In genomic region chr3:84668957-84669356, GRCm38 (mm10) we compare ENCODE assay signal across 20 mouse cellular contexts. TPM values are rescaled to one million over a fixed set of nuclear protein-coding genes. Genes with fewer than 3 reads are reported as not detected.
A peak's percentile ranks its signal among the peaks of the same experiment; 100 is the strongest.
DNase-seq lines count a peak whose midpoint lies in the region; ATAC-seq and TF ChIP-seq lines count a peak whose summit lies in the region.
"Had no signal": no experiment of that assay in that cellular context is flagged by ENCODE, and none has a peak within 500 bp of the region (broad histone marks: within the 10 kb centered on the region; RNA-seq: fewer than 3 reads in every experiment).

No protein-coding gene starts in this region.

- H3K9ac ChIP-seq in midbrain, postnatal 0 days (replicated peaks; ENCODE audit: low read length, poor library complexity, severe bottlenecking), result no peak overlapping the region
- no peak overlapping the region for H3K9ac ChIP-seq in midbrain, embryonic 11.5 days (ENCODE audit: low read length)
- H3K9ac ChIP-seq: embryonic facial prominence, embryonic 12.5 days; forebrain, embryonic 13.5 days; forebrain, postnatal 0 days; heart, embryonic 12.5 days; hindbrain, embryonic 14.5 days had no signal

- no peaks in the 10 kb centered on the region for H3K4me1 ChIP-seq in midbrain, postnatal 0 days (ENCODE audit: insufficient read depth, low read length)
- peaks cover 11% of the 10 kb centered on the region for H3K4me1 ChIP-seq in midbrain, embryonic 11.5 days (ENCODE audit: control insufficient read depth, insufficient read depth, low read length)

- no peaks in the 10 kb centered on the region for H3K36me3 ChIP-seq in midbrain, postnatal 0 days (ENCODE audit: insufficient read depth, low read length)
- H3K36me3 ChIP-seq in midbrain, embryonic 11.5 days (ENCODE audit: control insufficient read depth, insufficient read depth, low read length), result no peaks in the 10 kb centered on the region
- H3K36me3 ChIP-seq: embryonic facial prominence, embryonic 12.5 days; heart, embryonic 12.5 days; hindbrain, embryonic 10.5 days had no signal

- H3K4me2 ChIP-seq in midbrain, postnatal 0 days (ENCODE audit: low read depth, low read length, poor library complexity, severe bottlenecking), result no peak overlapping the region
- no peak overlapping the region for H3K4me2 ChIP-seq in midbrain, embryonic 11.5 days
- H3K4me2 ChIP-seq: embryonic facial prominence, embryonic 12.5 days; forebrain, embryonic 13.5 days; heart, embryonic 12.5 days; hindbrain, embryonic 14.5 days had no signal

- H3K27ac ChIP-seq in midbrain, postnatal 0 days (ENCODE audit: low read depth, low read length), result no peak overlapping the region
- no peak overlapping the region for H3K27ac ChIP-seq in midbrain, embryonic 11.5 days (ENCODE audit: low read depth, low read length)
- H3K27ac ChIP-seq: embryonic facial prominence, embryonic 12.5 days; forebrain, embryonic 13.5 days; hindbrain, embryonic 10.5 days; hindbrain, embryonic 14.5 days had no signal

- WGBS in midbrain, postnatal 0 days, result 76% methylated on average over 3 of the region's 3 CpGs
- 90% methylated on average over 3 of the region's 3 CpGs for WGBS in midbrain, embryonic 11.5 days

- DNase-seq in 416B (ENCODE audit: low read depth) (peak; percentile 24), A20 (ENCODE audit: low read depth, low spot score) (peak; percentile 53)
- DNase-seq in midbrain, postnatal 0 days (ENCODE audit: low spot score), result no peak
- DNase-seq in midbrain, embryonic 11.5 days (ENCODE audit: low spot score, missing footprints), result no peak
- DNase-seq in left cerebral cortex, postnatal 25 days (ENCODE audit: low spot score in 2 of 2), result no peak
- DNase-seq: adrenal gland, postnatal 14 days; cerebellum, adult 2 months; cerebellum, postnatal 10 days; forebrain, postnatal 0 days; gastrocnemius, postnatal 14 days had no signal

- intact Hi-C loops in left cerebral cortex, postnatal 25 days (cut with DNase I), result no loop called here

- no peak for TF ChIP-seq CTCF in midbrain, postnatal 0 days (IDR thresholded peaks at IDR 0.05)

- H3K4me3 ChIP-seq in midbrain, postnatal 0 days (ENCODE audit: low read depth, low read length), result no peak overlapping the region
- no peak overlapping the region for H3K4me3 ChIP-seq in midbrain, embryonic 11.5 days (ENCODE audit: low read depth, low read length)
- H3K4me3 ChIP-seq: embryonic facial prominence, embryonic 12.5 days; forebrain, embryonic 13.5 days; heart, embryonic 12.5 days; hindbrain, embryonic 10.5 days had no signal

- H3K9me3 ChIP-seq in midbrain, postnatal 0 days (ENCODE audit: low read length), result no peaks in the 10 kb centered on the region
- no peaks in the 10 kb centered on the region for H3K9me3 ChIP-seq in midbrain, embryonic 11.5 days (ENCODE audit: control insufficient read depth, low read length)
- H3K9me3 ChIP-seq: embryonic facial prominence, embryonic 12.5 days; forebrain, embryonic 13.5 days; heart, embryonic 12.5 days; hindbrain, embryonic 10.5 days had no signal

- peaks cover 18% of the 10 kb centered on the region for H3K27me3 ChIP-seq in midbrain, postnatal 0 days (ENCODE audit: insufficient read depth, low read length)
- peaks cover 31% of the 10 kb centered on the region for H3K27me3 ChIP-seq in midbrain, embryonic 11.5 days (ENCODE audit: control insufficient read depth, insufficient read depth, low read length)

- ATAC-seq in granulocyte monocyte progenitor cell, adult 5-6 weeks (replicated peaks; ENCODE audit: poor library complexity, severe bottlenecking), result peak; percentile 67
- 0 out of 2 replicates have a peak, but pooled peaks have one; percentile 34 for ATAC-seq in monocyte, adult 5-6 weeks (replicated peaks; ENCODE audit: insufficient number of reproducible peaks, low FRiP score, low TSS enrichment, poor library complexity, severe bottlenecking)
- ATAC-seq in midbrain, postnatal 0 days (ENCODE audit: low FRiP score), result no peak
- ATAC-seq in midbrain, embryonic 11.5 days (ENCODE audit: low FRiP score), result no peak
- no peak for ATAC-seq in erythroid progenitor cell, adult 5-6 weeks (replicated peaks; ENCODE audit: low FRiP score, poor library complexity, severe bottlenecking)
- ATAC-seq: activated CD4-positive, CD25-positive, alpha-beta regulatory T cell, adult 4 months; forebrain, embryonic 13.5 days; forebrain, postnatal 0 days; Patski had no signal

RNA-seq across cellular contexts. Expression of gene Tmem154, which starts 3.0 kb away (rescaled TPM):
- total RNA-seq in granulocyte monocyte progenitor cell, adult 5-6 weeks (2014; fragmentation: Nextera tagmentation), result 4.8 and 7.6 TPM in 2 replicates
- 4.3 and 4.8 TPM in 2 replicates for total RNA-seq in granulocyte monocyte progenitor cell, adult 5-6 weeks (2017)
- 10.4 to 18.5 TPM (median 16.8 TPM) in 3 replicates for total RNA-seq in monocyte, adult 5-6 weeks (2017)
- total RNA-seq in midbrain, postnatal 0 days (2014; rRNA removed), result 0.42 TPM in 1 of 2 replicates, not detected in the other
- 0.86 and 2.0 TPM in 2 replicates for polyA plus RNA-seq in midbrain, postnatal 0 days (2015; fragmentation: Nextera tagmentation; extraction: Ambion mirVana)
- polyA plus RNA-seq in midbrain, embryonic 11.5 days (2014; fragmentation: Nextera tagmentation; extraction: Ambion mirVana), result 0.16 and 0.36 TPM in 2 replicates
- under 1 TPM; 0.69 to 0.71 TPM for total RNA-seq in left cerebral cortex, postnatal 25 days (2021)
- 9.2 and 13.7 TPM in 2 replicates for total RNA-seq in erythroid progenitor cell, adult 5-6 weeks (2015; ENCODE audit: low replicate concordance)
- total RNA-seq in erythroid progenitor cell, adult 5-6 weeks (2017; ENCODE audit: low replicate concordance), result 2.3 and 4.4 TPM in 2 replicates

Comparison
In these comparisons a context has a peak if more than half of its experiments do, and no peak if none do; other contexts are left out.
1. DNase-seq: peak in 416B (single experiment) and A20 (single experiment); none in midbrain, postnatal 0 days (single experiment), midbrain, embryonic 11.5 days (single experiment) and left cerebral cortex, postnatal 25 days (0 of 2).
2. ATAC-seq: peak in granulocyte monocyte progenitor cell, adult 5-6 weeks (single experiment) and monocyte, adult 5-6 weeks (single experiment); none in midbrain, postnatal 0 days (single experiment), midbrain, embryonic 11.5 days (single experiment) and erythroid progenitor cell, adult 5-6 weeks (single experiment).